Comparison of ENCODE assay signal across 25 mouse cellular contexts in genomic region chr4:140196717-140197116, GRCm38 (mm10). TPM values are rescaled to one million over a fixed set of nuclear protein-coding genes. Genes with fewer than 3 reads are reported as not detected.
A peak's percentile ranks its signal among the peaks of the same experiment; 100 is the strongest.
DNase-seq lines count a peak whose midpoint lies in the region; ATAC-seq and TF ChIP-seq lines count a peak whose summit lies in the region.
"Had no signal": no experiment of that assay in that cellular context is flagged by ENCODE, and none has a peak within 500 bp of the region (broad histone marks: within the 10 kb centered on the region; RNA-seq: fewer than 3 reads in every experiment).

No protein-coding gene starts in this region.

- H3K9ac ChIP-seq in hindbrain, embryonic 12.5 days: no peak overlapping the region
- H3K9ac ChIP-seq in hindbrain, embryonic 13.5 days: no peak overlapping the region
- H3K9ac ChIP-seq in midbrain, embryonic 14.5 days (replicated peaks; ENCODE audit: low read length): no peak overlapping the region
- no peak overlapping the region for H3K9ac ChIP-seq in midbrain, postnatal 0 days (replicated peaks; ENCODE audit: low read length, poor library complexity, severe bottlenecking)
- H3K9ac ChIP-seq: forebrain, embryonic 13.5 days; heart, embryonic 15.5 days; stomach, embryonic 15.5 days had no signal

- no peaks in the 10 kb centered on the region for H3K27me3 ChIP-seq in hindbrain, embryonic 12.5 days
- peaks cover 2% of the 10 kb centered on the region; the same call in 1 of the 2 replicates for H3K27me3 ChIP-seq in hindbrain, embryonic 13.5 days
- no peaks in the 10 kb centered on the region for H3K27me3 ChIP-seq in midbrain, embryonic 14.5 days (ENCODE audit: control insufficient read depth, insufficient read depth, low read length)
- no peaks in the 10 kb centered on the region for H3K27me3 ChIP-seq in midbrain, embryonic 10.5 days (ENCODE audit: low read depth, poor library complexity, severe bottlenecking)
- H3K27me3 ChIP-seq in midbrain, postnatal 0 days (ENCODE audit: insufficient read depth, low read length): no peaks in the 10 kb centered on the region
- H3K27me3 ChIP-seq: forebrain, embryonic 13.5 days; stomach, embryonic 15.5 days had no signal

- H3K4me2 ChIP-seq in hindbrain, embryonic 12.5 days (replicated peaks): no peak overlapping the region
- no peak overlapping the region for H3K4me2 ChIP-seq in hindbrain, embryonic 13.5 days
- H3K4me2 ChIP-seq in midbrain, embryonic 14.5 days (ENCODE audit: low read length): no peak overlapping the region
- H3K4me2 ChIP-seq in midbrain, postnatal 0 days (ENCODE audit: low read depth, low read length, poor library complexity, severe bottlenecking): 0 out of 2 replicates have a peak overlapping the region, but pooled peaks have one; percentile 2
- H3K4me2 ChIP-seq: forebrain, embryonic 13.5 days; heart, embryonic 15.5 days; liver, embryonic 11.5 days; stomach, embryonic 15.5 days had no signal

- H3K9me3 ChIP-seq in hindbrain, embryonic 12.5 days (replicated peaks): no peaks in the 10 kb centered on the region
- no peaks in the 10 kb centered on the region for H3K9me3 ChIP-seq in hindbrain, embryonic 13.5 days
- H3K9me3 ChIP-seq in midbrain, embryonic 14.5 days (ENCODE audit: control insufficient read depth, low read length): no peaks in the 10 kb centered on the region
- no peaks in the 10 kb centered on the region for H3K9me3 ChIP-seq in midbrain, embryonic 10.5 days (replicated peaks)
- H3K9me3 ChIP-seq in midbrain, postnatal 0 days (ENCODE audit: low read length): no peaks in the 10 kb centered on the region
- H3K9me3 ChIP-seq: forebrain, embryonic 13.5 days; heart, embryonic 15.5 days; stomach, embryonic 15.5 days had no signal

- H3K4me3 ChIP-seq in hindbrain, embryonic 12.5 days: no peak overlapping the region
- H3K4me3 ChIP-seq in hindbrain, embryonic 13.5 days: no peak overlapping the region
- no peak overlapping the region for H3K4me3 ChIP-seq in midbrain, embryonic 14.5 days (replicated peaks; ENCODE audit: low read depth, low read length)
- H3K4me3 ChIP-seq in midbrain, embryonic 10.5 days: no peak overlapping the region
- no peak overlapping the region for H3K4me3 ChIP-seq in midbrain, postnatal 0 days (ENCODE audit: low read depth, low read length)
- H3K4me3 ChIP-seq: forebrain, embryonic 13.5 days; heart, embryonic 15.5 days; layer of hippocampus, adult 2 months; stomach, embryonic 15.5 days had no signal

- 0 out of 2 replicates have a peak, but pooled peaks have one; percentile 29 for ATAC-seq in hindbrain, embryonic 12.5 days (ENCODE audit: low FRiP score)
- ATAC-seq in hindbrain, embryonic 13.5 days (ENCODE audit: low FRiP score): no peak
- ATAC-seq in midbrain, embryonic 14.5 days (ENCODE audit: low FRiP score, low TSS enrichment): peak; percentile 17; the same call in 1 of the 2 replicates
- peak; percentile 29; the same call in 1 of the 2 replicates for ATAC-seq in midbrain, postnatal 0 days (ENCODE audit: low FRiP score)
- ATAC-seq: forebrain, embryonic 13.5 days had no signal

- no peaks in the 10 kb centered on the region; the same call in 1 of the 2 replicates for H3K4me1 ChIP-seq in hindbrain, embryonic 12.5 days
- H3K4me1 ChIP-seq in hindbrain, embryonic 13.5 days (replicated peaks): peaks cover 22% of the 10 kb centered on the region
- H3K4me1 ChIP-seq in midbrain, embryonic 14.5 days (ENCODE audit: control insufficient read depth, insufficient read depth, low read length): peaks cover 17% of the 10 kb centered on the region
- H3K4me1 ChIP-seq in midbrain, embryonic 10.5 days: peaks cover 4% of the 10 kb centered on the region; the same call in 1 of the 2 replicates
- peaks cover 13% of the 10 kb centered on the region; the same call in 1 of the 2 replicates for H3K4me1 ChIP-seq in midbrain, postnatal 0 days (ENCODE audit: insufficient read depth, low read length)
- H3K4me1 ChIP-seq: stomach, embryonic 15.5 days had no signal

- 53% methylated on average over 9 of the region's 9 CpGs for whole genome bisulfite sequencing in hindbrain, embryonic 12.5 days
- WGBS in hindbrain, embryonic 13.5 days: 56% methylated on average over 9 of the region's 9 CpGs
- 45% methylated on average over 9 of the region's 9 CpGs for WGBS in midbrain, embryonic 14.5 days
- 80% methylated on average over 9 of the region's 9 CpGs for WGBS in midbrain, embryonic 10.5 days
- 43% methylated on average over 9 of the region's 9 CpGs for WGBS in midbrain, postnatal 0 days

- peak; percentile 55 for TF ChIP-seq CTCF in midbrain, postnatal 0 days (IDR thresholded peaks at IDR 0.05)

- DNase-seq in midbrain, embryonic 14.5 days: peak; percentile 51
- no peak for DNase-seq in midbrain, embryonic 10.5 days (ENCODE audit: low spot score)
- DNase-seq in cerebellum, adult 9-11 months: peak; percentile 86
- no peak for DNase-seq in midbrain, postnatal 0 days (ENCODE audit: low spot score)
- DNase-seq in thymus, postnatal 14 days: no peak
- no peak for DNase-seq in layer of hippocampus, adult 18-20 months (ENCODE audit: low spot score in 2 of 2)
- DNase-seq: adrenal gland, postnatal 14 days; heart, postnatal 36 days; kidney, adult 2 months; kidney, postnatal 10 days; lung, adult 18-20 months; lung, postnatal 10 days; retina, postnatal 1 day; right cerebral cortex, postnatal 25 days; thymus, postnatal 36 days had no signal

- no peaks in the 10 kb centered on the region for H3K36me3 ChIP-seq in hindbrain, embryonic 12.5 days
- no peaks in the 10 kb centered on the region for H3K36me3 ChIP-seq in hindbrain, embryonic 13.5 days
- H3K36me3 ChIP-seq in midbrain, embryonic 14.5 days (ENCODE audit: control insufficient read depth, insufficient read depth, low read length): no peaks in the 10 kb centered on the region
- H3K36me3 ChIP-seq in midbrain, embryonic 10.5 days: no peaks in the 10 kb centered on the region
- H3K36me3 ChIP-seq in midbrain, postnatal 0 days (ENCODE audit: insufficient read depth, low read length): no peaks in the 10 kb centered on the region
- H3K36me3 ChIP-seq: heart, embryonic 15.5 days; stomach, embryonic 15.5 days had no signal

- H3K27ac ChIP-seq in hindbrain, embryonic 12.5 days: no peak overlapping the region
- no peak overlapping the region for H3K27ac ChIP-seq in hindbrain, embryonic 13.5 days
- peak overlapping the region; percentile 45; the same call in 1 of the 2 replicates for H3K27ac ChIP-seq in midbrain, embryonic 14.5 days (replicated peaks; ENCODE audit: low read depth, low read length)
- H3K27ac ChIP-seq in midbrain, embryonic 10.5 days (replicated peaks): no peak overlapping the region
- H3K27ac ChIP-seq in midbrain, postnatal 0 days (ENCODE audit: low read depth, low read length): no peak overlapping the region
- H3K27ac ChIP-seq: forebrain, embryonic 13.5 days; heart, embryonic 15.5 days; layer of hippocampus, adult 2 months; stomach, embryonic 15.5 days had no signal

RNA-seq across cellular contexts. Expression of gene Igsf21, which starts 49.9 kb away (rescaled TPM):
- 14.7 and 15.0 TPM in 2 replicates for polyA plus RNA-seq in hindbrain, embryonic 12.5 days (2016; fragmentation: Nextera tagmentation; extraction: Ambion mirVana)
- 45.4 and 46.4 TPM in 2 replicates for polyA plus RNA-seq in hindbrain, embryonic 13.5 days (2015; fragmentation: Nextera tagmentation; extraction: Ambion mirVana)
- polyA plus RNA-seq in midbrain, embryonic 14.5 days (2014; fragmentation: Nextera tagmentation; extraction: Ambion mirVana): 64.9 and 77.6 TPM in 2 replicates
- polyA plus RNA-seq in midbrain, embryonic 10.5 days (2016; fragmentation: Nextera tagmentation; extraction: Ambion mirVana): 9.5 and 19.8 TPM in 2 replicates
- total RNA-seq in midbrain, postnatal 0 days (2014; rRNA removed): 115 and 145 TPM in 2 replicates
- 146 TPM in 2 replicates for polyA plus RNA-seq in midbrain, postnatal 0 days (2015; fragmentation: Nextera tagmentation; extraction: Ambion mirVana)
- 10 to 100 TPM; 30.0 to 40.3 TPM for total RNA-seq in layer of hippocampus, adult 18-20 months (2021)
- total RNA-seq: gastrocnemius, adult 18-20 months; megakaryocyte, adult 5-6 weeks; monocyte, adult 5-6 weeks had no signal

Comparison
In these comparisons a context has a peak if more than half of its experiments do, and no peak if none do; other contexts are left out.
1. DNase-seq: peak in midbrain, embryonic 14.5 days (single experiment) and cerebellum, adult 9-11 months (single experiment); none in midbrain, embryonic 10.5 days (single experiment), midbrain, postnatal 0 days (single experiment), thymus, postnatal 14 days (single experiment) and layer of hippocampus, adult 18-20 months (0 of 2).